Mouse (Mus musculus) olfactory bulb, adult 2 months (tissue): Measurements from ENCODE around the gene Apon.

Experiments
- CTCF ChIP-seq: fragments of 200-500 bp; IDR thresholded peaks from 2 replicates; pipeline ENCODE4 v1.5.1; 2012; ENCODE audit warnings: low read depth, mild to moderate bottlenecking, low read length, moderate library complexity; ENCODE audit not compliant: insufficient read depth
- POLR2A ChIP-seq: fragments of 200-500 bp; IDR thresholded peaks from 2 replicates; pipeline ENCODE4 v1.6.1; 2012; ENCODE audit warnings: mild to moderate bottlenecking, low read depth, low read length, moderate library complexity; ENCODE audit not compliant: insufficient read depth

- TF ChIP-seq CTCF (no peak), POLR2A (no peak)
Measured at GRCm38 (mm10) chr10:128225064-128225463, 28.8 kb upstream of the Apon start.
